9 mouse cellular contexts compared by ENCODE assay signal in the genomic region with DNA sequence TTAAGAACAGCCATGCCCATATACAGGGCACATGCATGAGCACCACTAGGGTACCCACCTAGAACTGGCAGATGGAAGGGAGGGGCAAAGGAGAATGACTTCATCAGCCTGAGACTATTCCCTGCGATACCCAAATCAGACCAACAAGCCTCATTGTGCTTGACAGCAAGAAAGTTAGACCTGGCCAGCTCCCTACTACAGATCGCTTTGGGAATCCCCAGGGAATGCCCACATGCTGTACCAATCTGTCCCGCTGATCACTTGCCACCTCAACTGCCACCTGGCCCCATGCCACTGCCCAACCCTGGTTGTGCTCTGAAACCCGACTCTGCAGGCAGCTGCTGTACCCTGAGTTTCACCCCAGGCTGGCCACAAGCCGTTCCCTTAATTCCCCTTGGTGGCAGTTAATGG.
DNase-seq lines count a peak whose midpoint lies in the region; ATAC-seq and TF ChIP-seq lines count a peak whose summit lies in the region.
"Had no signal": no experiment of that assay in that cellular context is flagged by ENCODE, and none has a peak within 500 bp of the region (broad histone marks: within the 10 kb centered on the region; RNA-seq: fewer than 3 reads in every experiment).

No protein-coding gene starts in this region.

- TF ChIP-seq CTCF in forebrain, postnatal 0 days (IDR thresholded peaks at IDR 0.05; ENCODE audit: low read depth): no peak

- WGBS in forebrain, postnatal 0 days: 53% methylated on average over 5 of the region's 5 CpGs
- WGBS in forebrain, embryonic 11.5 days: 88% methylated on average over 5 of the region's 5 CpGs

- peak; percentile 14; the same call in 1 of the 2 replicates for ATAC-seq in forebrain, postnatal 0 days
- ATAC-seq in forebrain, embryonic 11.5 days (replicated peaks; ENCODE audit: low FRiP score): no peak
- peak; percentile 45 for ATAC-seq in granulocyte monocyte progenitor cell, adult 5-6 weeks (replicated peaks; ENCODE audit: poor library complexity, severe bottlenecking)
- peak; percentile 47; the same call in 1 of the 2 replicates for ATAC-seq in megakaryocyte-erythroid progenitor cell, adult 5-6 weeks (replicated peaks; ENCODE audit: low FRiP score, low TSS enrichment, poor library complexity, severe bottlenecking)

- H3K36me3 ChIP-seq in forebrain, postnatal 0 days (ENCODE audit: insufficient read depth): no peaks in the 10 kb centered on the region
- H3K36me3 ChIP-seq in forebrain, embryonic 11.5 days (ENCODE audit: control insufficient read depth, insufficient read depth, low read length): no peaks in the 10 kb centered on the region
- H3K36me3 ChIP-seq: lung, embryonic 15.5 days had no signal

- DNase-seq in forebrain, postnatal 0 days: peak; percentile 13
- no peak for DNase-seq in forebrain, embryonic 11.5 days (ENCODE audit: low spot score)
- peak; percentile 24 for DNase-seq in testis, postnatal 14 days (ENCODE audit: low spot score)
- DNase-seq in testis, postnatal 10 days (ENCODE audit: low spot score): no peak
- no peak for DNase-seq in thymus, postnatal 36 days
- no peak for DNase-seq in frontal cortex, postnatal 36 days (ENCODE audit: low spot score in 2 of 2)

- H3K9me3 ChIP-seq in forebrain, postnatal 0 days (ENCODE audit: low read length): no peaks in the 10 kb centered on the region
- no peaks in the 10 kb centered on the region for H3K9me3 ChIP-seq in forebrain, embryonic 11.5 days (ENCODE audit: control insufficient read depth, low read length)
- H3K9me3 ChIP-seq: lung, embryonic 15.5 days had no signal

- H3K4me2 ChIP-seq in forebrain, postnatal 0 days (ENCODE audit: low read depth): no peak overlapping the region
- no peak overlapping the region for H3K4me2 ChIP-seq in forebrain, embryonic 11.5 days (ENCODE audit: low read depth, low read length, severe bottlenecking)
- H3K4me2 ChIP-seq: lung, embryonic 15.5 days had no signal

- no peaks in the 10 kb centered on the region for H3K4me1 ChIP-seq in forebrain, postnatal 0 days (ENCODE audit: insufficient read depth)
- no peaks in the 10 kb centered on the region for H3K4me1 ChIP-seq in forebrain, embryonic 11.5 days (replicated peaks; ENCODE audit: control insufficient read depth, insufficient read depth, low read length)
- H3K4me1 ChIP-seq: lung, embryonic 15.5 days had no signal

- H3K4me3 ChIP-seq in forebrain, postnatal 0 days (ENCODE audit: low read depth, low read length): no peak overlapping the region
- no peak overlapping the region for H3K4me3 ChIP-seq in forebrain, embryonic 11.5 days (ENCODE audit: low read depth, low read length)
- H3K4me3 ChIP-seq: lung, embryonic 15.5 days had no signal

- no peak overlapping the region for H3K27ac ChIP-seq in forebrain, postnatal 0 days (ENCODE audit: low read depth, low read length)
- no peak overlapping the region for H3K27ac ChIP-seq in forebrain, embryonic 11.5 days (ENCODE audit: low read depth, low read length)
- H3K27ac ChIP-seq: lung, embryonic 15.5 days had no signal

- no peaks in the 10 kb centered on the region for H3K27me3 ChIP-seq in forebrain, postnatal 0 days (ENCODE audit: insufficient read depth, low read length)
- no peaks in the 10 kb centered on the region for H3K27me3 ChIP-seq in forebrain, embryonic 11.5 days (ENCODE audit: control insufficient read depth, insufficient read depth, low read length)
- H3K27me3 ChIP-seq: lung, embryonic 15.5 days had no signal

- no peak overlapping the region for H3K9ac ChIP-seq in forebrain, postnatal 0 days
- H3K9ac ChIP-seq in forebrain, embryonic 11.5 days (ENCODE audit: low read length): no peak overlapping the region
- H3K9ac ChIP-seq: lung, embryonic 15.5 days had no signal

Comparison
In these comparisons a context has a peak if more than half of its experiments do, and no peak if none do; other contexts are left out.
1. DNase-seq: peak in forebrain, postnatal 0 days (single experiment) and testis, postnatal 14 days (single experiment); none in forebrain, embryonic 11.5 days (single experiment), testis, postnatal 10 days (single experiment), thymus, postnatal 36 days (0 of 2) and frontal cortex, postnatal 36 days (0 of 2).